Mouse (Mus musculus) heart, adult 2 months (tissue): ENCODE data around the gene Iqcg.

ENCODE experiments used
- CTCF ChIP-seq: fragments of 200-600 bp; IDR thresholded peaks from 2 replicates; pipeline ENCODE4 v1.8.1; 2022; ENCODE audit warnings: antibody characterized with exemption, mild to moderate bottlenecking, moderate library complexity
- EP300 ChIP-seq: fragments of 200-500 bp; IDR thresholded peaks from 2 replicates; pipeline ENCODE4 v1.6.1; 2011; ENCODE audit warnings: low read depth, low read length, control low read depth; ENCODE audit not compliant: insufficient read depth
- POLR2A ChIP-seq: fragments of 200-500 bp; IDR thresholded peaks from 2 replicates; pipeline ENCODE4 v1.6.1; 2011; ENCODE audit warnings: mild to moderate bottlenecking, low read depth, low read length, control low read depth; ENCODE audit not compliant: insufficient read depth

DNA sequence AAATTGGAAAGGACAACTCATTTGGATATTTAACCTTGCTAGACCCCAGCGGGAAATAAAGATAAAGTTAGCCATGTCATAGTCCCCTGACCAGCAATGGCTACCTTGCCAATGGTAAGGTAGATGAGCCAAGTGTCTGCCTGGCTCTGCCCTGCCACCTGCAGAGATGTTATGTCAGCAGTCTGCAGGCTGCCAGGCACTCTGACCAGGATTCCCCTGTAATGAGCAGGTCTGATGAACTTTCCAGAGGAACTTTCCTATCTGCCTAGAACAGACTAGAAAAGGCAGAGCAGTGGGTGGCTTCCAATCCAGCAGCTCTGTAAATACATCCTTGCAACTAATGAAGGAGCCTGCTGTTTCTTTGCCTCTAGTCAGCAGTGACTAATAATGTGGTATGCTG, 41.1 kb downstream of the Iqcg start:
- no peak for TF ChIP-seq POLR2A
- TF ChIP-seq CTCF, result no peak
- TF ChIP-seq EP300, result no peak
